Mouse (Mus musculus) right cerebral cortex, postnatal 36 days (tissue): ENCODE measurements at regions not wholly inside any gene's neighbourhood (a gene's known extent, or its start where the extent isn't known, plus 50 kb on each side); places are given as distances from the start of the nearest gene placed in this dataset.

Experiments
- DNase-seq, 2 experiments: peaks; one replicate each; pipeline ENCODE4 v3.0.0; 2022; ENCODE audit warnings: low spot score in 2 of 2, mixed read lengths in 1 of 2

- DNase-seq, result no peak
Measured at GRCm38 (mm10) chr10:17650997-17651750, 71.8 kb upstream of the Cited2 start.

GRCm38 (mm10) chr10:17653325-17653724 lies 69.7 kb upstream of the Cited2 start:
- no peak for DNase-seq

GRCm38 (mm10) chr10:17653785-17654184 lies 69.2 kb upstream of the Cited2 start:
- DNase-seq, result no peak

- no peak for DNase-seq
Measured at GRCm38 (mm10) chr10:17654308-17654858, 68.6 kb upstream of the Cited2 start.

- DNase-seq, result no peak
Measured at GRCm38 (mm10) chr10:17655459-17656051, 67.5 kb upstream of the Cited2 start.

GRCm38 (mm10) chr10:17656305-17656704 lies 66.7 kb upstream of the Cited2 start:
- peak in 1 of 2 experiments; percentile 4 for DNase-seq

- DNase-seq, result no peak
Measured at GRCm38 (mm10) chr10:17656872-17657482, 66.0 kb upstream of the Cited2 start.

GRCm38 (mm10) chr10:17659575-17659974 lies 63.4 kb upstream of the Cited2 start:
- no peak for DNase-seq

- DNase-seq, result no peak
Measured at GRCm38 (mm10) chr10:17660836-17661452, 62.1 kb upstream of the Cited2 start.

- no peak for DNase-seq
Measured at GRCm38 (mm10) chr10:17666089-17666488, 56.9 kb upstream of the Cited2 start.

- DNase-seq, result no peak
Measured at GRCm38 (mm10) chr10:17669401-17669800, 53.6 kb upstream of the Cited2 start.
